Mouse (Mus musculus) neural tube, embryonic 11.5 days (tissue): ENCODE measurements around the gene Rorc. TPM values are rescaled to one million over a fixed set of nuclear protein-coding genes. Genes with fewer than 3 reads are reported as not detected.

Experiments
- ATAC-seq: fragments of 200-750 bp; cut with Nextera tagmentation; 2 replicates; pipeline ENCODE4 v1.8.0; 2017; ENCODE audit warnings: moderate number of reproducible peaks, mild to moderate bottlenecking, moderate TSS enrichment, moderate library complexity; ENCODE audit not compliant: insufficient read depth, low FRiP score, low TSS enrichment
- DNase-seq: peaks from one replicate; pipeline ENCODE4 v3.0.0-alpha.2; 2015; ENCODE audit warnings: low spot score
- H3K27ac ChIP-seq: fragments of 300-500 bp; sonication (generic); 2 replicates; pipeline ENCODE4 v1.5.1; 2014; ENCODE audit warnings: low read depth, mild to moderate bottlenecking, low read length
- H3K27me3 ChIP-seq: fragments of 300-500 bp; sonication (generic); 2 replicates; pipeline ENCODE4 v1.6.1; 2014; ENCODE audit warnings: mild to moderate bottlenecking, low read length, mixed read lengths; ENCODE audit not compliant: control insufficient read depth, insufficient read depth
- H3K36me3 ChIP-seq: fragments of 300-500 bp; sonication (generic); 2 replicates; pipeline ENCODE4 v1.6.1; 2014; ENCODE audit warnings: mild to moderate bottlenecking, low read length, moderate library complexity, mixed read lengths; ENCODE audit not compliant: control insufficient read depth, insufficient read depth
- H3K4me1 ChIP-seq: fragments of 300-500 bp; sonication (generic); 2 replicates; pipeline ENCODE4 v1.6.1; 2014; ENCODE audit warnings: low read length, mixed read lengths; ENCODE audit not compliant: control insufficient read depth, insufficient read depth
- H3K4me2 ChIP-seq: fragments of 300-500 bp; sonication (generic); 2 replicates; pipeline ENCODE4 v1.6.1; 2014; ENCODE audit warnings: low read depth, mild to moderate bottlenecking, moderate library complexity
- H3K4me3 ChIP-seq: fragments of 300-500 bp; sonication (generic); 2 replicates; pipeline ENCODE4 v1.5.1; 2014; ENCODE audit warnings: low read depth, low read length
- H3K9ac ChIP-seq: fragments of 300-500 bp; sonication (generic); 2 replicates; pipeline ENCODE4 v1.6.1; 2014; ENCODE audit warnings: mild to moderate bottlenecking, low read length
- H3K9me3 ChIP-seq: fragments of 300-500 bp; sonication (generic); 2 replicates; pipeline ENCODE4 v1.6.1; 2016; ENCODE audit warnings: low read length; ENCODE audit not compliant: control insufficient read depth
- WGBS: fragments of 180-500 bp; shearing (Covaris S2); extraction: QIAGEN DNeasy Blood & Tissue Kit; methylation state at CpG from one replicate; pipeline ENCODE4 v1.1.7; 2014; 5-methylcytosine and 5-hydroxymethylcytosine counted together
- polyA plus RNA-seq: library from polyadenylated mRNA; unstranded; fragments of >200 nt; fragmentation: Nextera tagmentation; extraction: Ambion mirVana; gene quantifications from 2 replicates; pipeline ENCODE4 v1.2.1, GENCODE M21; 2014

Rorc gene
- polyA plus RNA-seq, 1 experiment from 2014 or later = not detected

DNA sequence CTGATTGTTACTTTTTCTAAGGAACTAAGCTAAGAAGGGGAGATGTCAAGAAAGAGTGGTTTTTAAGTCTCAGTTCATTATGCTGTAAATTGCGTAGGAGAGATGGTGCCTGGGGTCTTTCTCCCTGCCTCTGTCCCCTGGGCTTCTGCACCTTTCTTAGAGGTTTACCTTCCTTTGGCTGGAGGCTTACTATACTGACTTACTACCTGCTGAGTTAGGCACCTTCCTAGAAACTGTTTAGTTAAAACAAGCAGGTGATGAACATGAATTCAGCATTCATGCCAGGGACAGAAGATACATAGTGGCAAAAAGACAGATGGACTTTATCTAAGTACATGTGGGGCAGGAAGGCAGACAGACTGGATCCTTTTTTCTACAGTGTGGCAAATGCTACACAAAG, 23.7 kb downstream of the Rorc start:
- H3K4me3 ChIP-seq = no peak overlapping the region
- no peak overlapping the region for H3K4me2 ChIP-seq
- no peak for ATAC-seq
- 84% methylated on average over 1 of the region's 1 CpGs for WGBS
- H3K27me3 ChIP-seq = no peaks in the 10 kb centered on the region
- H3K9me3 ChIP-seq = no peaks in the 10 kb centered on the region
- no peak overlapping the region for H3K9ac ChIP-seq
- no peak for DNase-seq
- H3K27ac ChIP-seq = no peak overlapping the region
- peaks cover 8% of the 10 kb centered on the region; the same call in 1 of the 2 replicates for H3K4me1 ChIP-seq
- no peaks in the 10 kb centered on the region for H3K36me3 ChIP-seq

- no peak for ATAC-seq
- Histone ChIP-seq H3K4me1 (peaks cover 8% of the 10 kb centered on the region; the same call in 1 of the 2 replicates), H3K36me3 (no peaks in the 10 kb centered on the region), H3K27me3 (no peaks in the 10 kb centered on the region), H3K9ac (no peak overlapping the region), H3K27ac (no peak overlapping the region), H3K9me3 (no peaks in the 10 kb centered on the region), H3K4me3 (no peak overlapping the region), H3K4me2 (no peak overlapping the region)
- 83% methylated on average over 4 of the region's 4 CpGs for WGBS
- no peak for DNase-seq
Measured at GRCm38 (mm10) chr3:94396851-94397250, 24.3 kb downstream of the Rorc start.

- no peak for DNase-seq
- Histone ChIP-seq H3K27me3 (no peaks in the 10 kb centered on the region), H3K4me3 (peak within 1 kb of the TSS; percentile 29), H3K36me3 (no peaks in the 10 kb centered on the region), H3K9ac (peak within 1 kb of the TSS; percentile 52; the same call in 1 of the 2 replicates), H3K9me3 (no peaks in the 10 kb centered on the region), H3K4me2 (peak within 1 kb of the TSS; percentile 59), H3K4me1 (peaks cover 8% of the 10 kb centered on the region; the same call in 1 of the 2 replicates), H3K27ac (no peak within 1 kb of the TSS)
- ATAC-seq = no peak
- WGBS = 71% methylated on average over 6 of the region's 6 CpGs
Measured at GRCm38 (mm10) chr3:94398217-94398616, 25.6 kb downstream of the Rorc start, which contains the start of gene Lingo4. Gene Lingo4 (plus strand): TSS chr3:94398517.

- Histone ChIP-seq H3K4me1 (peaks cover 8% of the 10 kb centered on the region; the same call in 1 of the 2 replicates), H3K36me3 (no peaks in the 10 kb centered on the region), H3K4me2 (peak overlapping the region; percentile 59), H3K9ac (peak overlapping the region; percentile 52; the same call in 1 of the 2 replicates), H3K4me3 (peak overlapping the region; percentile 29), H3K9me3 (no peaks in the 10 kb centered on the region), H3K27me3 (no peaks in the 10 kb centered on the region), H3K27ac (no peak overlapping the region)
- DNase-seq (peak; percentile 66), ATAC-seq (peak; percentile 31; the same call in 1 of the 2 replicates)
- WGBS = under 1% methylated on average over 20 of the region's 20 CpGs
Measured at GRCm38 (mm10) chr3:94398943-94399481, 26.4 kb downstream of the Rorc start.

- Histone ChIP-seq H3K9ac (peak overlapping the region; percentile 52; the same call in 1 of the 2 replicates), H3K4me3 (no peak overlapping the region), H3K4me2 (peak overlapping the region; percentile 59), H3K9me3 (no peaks in the 10 kb centered on the region), H3K36me3 (no peaks in the 10 kb centered on the region), H3K27ac (no peak overlapping the region), H3K27me3 (no peaks in the 10 kb centered on the region), H3K4me1 (peaks cover 12% of the 10 kb centered on the region; the same call in 1 of the 2 replicates)
- 25% methylated on average over 5 of the region's 5 CpGs for WGBS
- DNase-seq = peak; percentile 54
- ATAC-seq = 0 out of 2 replicates have a peak, but pooled peaks have one; percentile 24
Measured at GRCm38 (mm10) chr3:94399663-94400310, 27.2 kb downstream of the Rorc start.

GRCm38 (mm10) chr3:94402451-94402850, 29.9 kb downstream of the Rorc start:
- Histone ChIP-seq H3K4me2 (no peak overlapping the region), H3K9ac (no peak overlapping the region), H3K4me1 (peaks cover 12% of the 10 kb centered on the region; the same call in 1 of the 2 replicates), H3K36me3 (no peaks in the 10 kb centered on the region), H3K27ac (no peak overlapping the region), H3K27me3 (no peaks in the 10 kb centered on the region), H3K9me3 (no peaks in the 10 kb centered on the region), H3K4me3 (no peak overlapping the region)
- 76% methylated on average over 8 of the region's 8 CpGs for WGBS
- no peak for ATAC-seq
- no peak for DNase-seq

DNA sequence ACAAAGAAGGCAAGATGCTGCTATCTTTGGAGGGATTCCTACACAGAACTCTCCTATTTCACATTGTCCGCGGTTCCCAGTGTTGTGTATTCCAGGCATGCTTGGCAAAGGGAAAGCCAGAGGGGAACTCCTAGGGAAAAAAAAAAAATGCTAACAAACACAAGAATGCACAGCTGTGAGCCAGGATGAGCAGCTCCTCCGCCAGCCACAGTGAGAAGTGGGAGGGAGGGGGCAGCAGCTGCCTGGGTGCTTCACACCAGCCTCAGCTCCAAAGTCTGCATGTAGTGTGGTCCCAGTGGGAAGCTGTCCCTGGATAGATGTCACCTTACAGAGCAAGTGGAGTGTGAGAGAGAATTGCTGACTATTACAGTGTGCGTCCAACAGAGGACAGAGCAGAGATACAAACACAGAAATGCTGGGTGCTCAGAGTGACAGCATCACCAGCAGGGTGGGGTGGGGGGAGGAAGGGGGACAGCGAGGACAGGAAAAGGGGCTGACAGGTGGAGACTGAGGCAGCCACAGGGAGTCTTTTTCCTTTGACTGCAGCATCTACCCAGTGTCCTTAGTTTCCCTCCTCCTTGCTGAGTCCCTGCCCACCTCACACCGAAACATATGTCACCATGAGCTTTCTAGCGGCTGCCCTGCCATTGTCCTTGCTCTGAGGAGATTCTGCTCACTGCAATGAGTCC, 31.9 kb downstream of the Rorc start:
- H3K9me3 ChIP-seq = no peaks in the 10 kb centered on the region
- no peak for DNase-seq
- no peak overlapping the region for H3K4me3 ChIP-seq
- no peak overlapping the region for H3K27ac ChIP-seq
- ATAC-seq = no peak
- no peaks in the 10 kb centered on the region for H3K27me3 ChIP-seq
- H3K9ac ChIP-seq = no peak overlapping the region
- no peaks in the 10 kb centered on the region for H3K36me3 ChIP-seq
- WGBS = 34% methylated on average over 7 of the region's 7 CpGs
- no peak overlapping the region for H3K4me2 ChIP-seq
- H3K4me1 ChIP-seq = peaks cover 9% of the 10 kb centered on the region; the same call in 1 of the 2 replicates

- Histone ChIP-seq H3K27ac (no peak overlapping the region), H3K36me3 (no peaks in the 10 kb centered on the region), H3K4me2 (no peak overlapping the region), H3K27me3 (no peaks in the 10 kb centered on the region), H3K9ac (no peak overlapping the region), H3K9me3 (no peaks in the 10 kb centered on the region), H3K4me3 (no peak overlapping the region), H3K4me1 (peaks cover 4% of the 10 kb centered on the region; the same call in 1 of the 2 replicates)
- DNase-seq (no peak), ATAC-seq (no peak)
- 76% methylated on average over 4 of the region's 4 CpGs for WGBS
Measured at GRCm38 (mm10) chr3:94405561-94405960, 33.0 kb downstream of the Rorc start.
